8 mouse cellular contexts compared by ENCODE assay signal in genomic region chr13:60479862-60480730, GRCm38 (mm10).
DNase-seq lines count a peak whose midpoint lies in the region; ATAC-seq and TF ChIP-seq lines count a peak whose summit lies in the region.

No protein-coding gene starts in this region.

- TF ChIP-seq EP300 in stomach, postnatal 0 days (optimal IDR thresholded peaks at IDR 0.05), result no peak

- no peak for TF ChIP-seq CTCF in thymus, adult 2 months (IDR thresholded peaks at IDR 0.05; ENCODE audit: borderline replicate concordance, control insufficient read depth, extremely low read depth, insufficient read depth, low read length, poor library complexity)
- TF ChIP-seq CTCF in stomach, postnatal 0 days (IDR thresholded peaks at IDR 0.05; ENCODE audit: low read depth), result no peak

- H3K36me3 ChIP-seq in thymus, adult 2 months (ENCODE audit: control insufficient read depth, insufficient read depth, low read length), result no peaks in the 10 kb centered on the region
- no peaks in the 10 kb centered on the region for H3K36me3 ChIP-seq in hindbrain, embryonic 15.5 days
- no peaks in the 10 kb centered on the region for H3K36me3 ChIP-seq in liver, embryonic 11.5 days (ENCODE audit: control insufficient read depth, insufficient read depth, low read length)
- no peaks in the 10 kb centered on the region for H3K36me3 ChIP-seq in stomach, postnatal 0 days (ENCODE audit: control insufficient read depth, insufficient read depth, low read length)

- H3K4me2 ChIP-seq in hindbrain, embryonic 15.5 days, result peak overlapping the region; percentile 80
- peak overlapping the region; percentile 62 for H3K4me2 ChIP-seq in liver, embryonic 11.5 days
- H3K4me2 ChIP-seq in stomach, postnatal 0 days (replicated peaks; ENCODE audit: low read depth), result peak overlapping the region; percentile 56

- H3K9ac ChIP-seq in hindbrain, embryonic 15.5 days, result no peak overlapping the region
- H3K9ac ChIP-seq in liver, embryonic 11.5 days (ENCODE audit: low read depth, low read length), result peak overlapping the region; percentile 54; the same call in 1 of the 2 replicates
- no peak overlapping the region for H3K9ac ChIP-seq in stomach, postnatal 0 days (ENCODE audit: low read length)

- peaks cover 11% of the 10 kb centered on the region for H3K4me1 ChIP-seq in thymus, adult 2 months (replicated peaks; ENCODE audit: control insufficient read depth, insufficient read depth, low read length)
- H3K4me1 ChIP-seq in hindbrain, embryonic 15.5 days (replicated peaks), result peaks cover 22% of the 10 kb centered on the region
- H3K4me1 ChIP-seq in liver, embryonic 11.5 days (replicated peaks; ENCODE audit: control insufficient read depth, insufficient read depth, low read length), result peaks cover 12% of the 10 kb centered on the region
- no peaks in the 10 kb centered on the region; the same call in 1 of the 2 replicates for H3K4me1 ChIP-seq in stomach, postnatal 0 days (replicated peaks; ENCODE audit: control insufficient read depth, insufficient read depth)

- TF ChIP-seq POLR2A in thymus, adult 2 months (IDR thresholded peaks at IDR 0.05; ENCODE audit: control insufficient read depth, extremely low read depth, insufficient read depth, low read length, poor library complexity), result no peak

- WGBS in thymus, adult 2 months, result 18% methylated on average over 13 of the region's 13 CpGs
- 10% methylated on average over 13 of the region's 13 CpGs for WGBS in hindbrain, embryonic 15.5 days
- 14% methylated on average over 13 of the region's 13 CpGs for whole genome bisulfite sequencing in liver, embryonic 11.5 days
- 9% methylated on average over 13 of the region's 13 CpGs for WGBS in stomach, postnatal 0 days

- DNase-seq in thymus, postnatal 14 days, result peak; percentile 13
- no peak for DNase-seq in thymus, adult 2 months
- peak; percentile 43 for DNase-seq in liver, embryonic 11.5 days (ENCODE audit: low spot score)
- peak; percentile 41 for DNase-seq in stomach, postnatal 0 days (ENCODE audit: low spot score)
- DNase-seq in left cerebral cortex, postnatal 4 days, result no peak
- no peak for DNase-seq in c-Kit-positive CD71-positive TER-119-positive erythroid progenitor cells, embryonic 14.5 days (ENCODE audit: low spot score)
- no peak for DNase-seq in urinary bladder, postnatal 4 days (ENCODE audit: low spot score in 2 of 2)

- peak; percentile 27; the same call in 1 of the 2 replicates for ATAC-seq in hindbrain, embryonic 15.5 days (ENCODE audit: low FRiP score, low read depth)
- ATAC-seq in liver, embryonic 11.5 days (replicated peaks; ENCODE audit: low FRiP score), result peak; percentile 48
- ATAC-seq in stomach, postnatal 0 days (ENCODE audit: low FRiP score, low TSS enrichment), result peak; percentile 55

- intact Hi-C loops in left cerebral cortex, postnatal 4 days (cut with DNase I), result loop anchor here (2.0 to 5.0 kb wide), 2 partner anchors 122 to 265 kb away; partner anchors contain the start of gene Dapk1

- no peaks in the 10 kb centered on the region for H3K9me3 ChIP-seq in hindbrain, embryonic 15.5 days
- H3K9me3 ChIP-seq in liver, embryonic 11.5 days (ENCODE audit: control insufficient read depth, low read length), result no peaks in the 10 kb centered on the region
- H3K9me3 ChIP-seq in stomach, postnatal 0 days (ENCODE audit: control insufficient read depth, low read length), result no peaks in the 10 kb centered on the region

- H3K4me3 ChIP-seq in thymus, adult 2 months (ENCODE audit: control insufficient read depth, insufficient read depth, low read length), result no peak overlapping the region
- peak overlapping the region; percentile 37; the same call in 1 of the 2 replicates for H3K4me3 ChIP-seq in hindbrain, embryonic 15.5 days
- peak overlapping the region; percentile 23 for H3K4me3 ChIP-seq in liver, embryonic 11.5 days (ENCODE audit: low read depth, low read length)
- peak overlapping the region; percentile 6; the same call in 1 of the 2 replicates for H3K4me3 ChIP-seq in stomach, postnatal 0 days (ENCODE audit: low read depth, low read length)

- H3K27me3 ChIP-seq in thymus, adult 2 months (ENCODE audit: control insufficient read depth, insufficient read depth, low read length), result no peaks in the 10 kb centered on the region
- H3K27me3 ChIP-seq in hindbrain, embryonic 15.5 days, result peaks cover 8% of the 10 kb centered on the region; the same call in 1 of the 2 replicates
- H3K27me3 ChIP-seq in liver, embryonic 11.5 days (replicated peaks; ENCODE audit: control insufficient read depth, insufficient read depth, low read length), result no peaks in the 10 kb centered on the region
- no peaks in the 10 kb centered on the region for H3K27me3 ChIP-seq in stomach, postnatal 0 days (ENCODE audit: control insufficient read depth, insufficient read depth, low read length)

- H3K27ac ChIP-seq in thymus, adult 2 months (ENCODE audit: control insufficient read depth, insufficient read depth, low read length), result no peak overlapping the region
- H3K27ac ChIP-seq in hindbrain, embryonic 15.5 days (replicated peaks), result no peak overlapping the region
- H3K27ac ChIP-seq in liver, embryonic 11.5 days (ENCODE audit: low read depth, low read length), result peak overlapping the region; percentile 33
- H3K27ac ChIP-seq in stomach, postnatal 0 days (replicated peaks), result peak overlapping the region; percentile 70

Comparison
In these comparisons a context has a peak if more than half of its experiments do, and no peak if none do; other contexts are left out.
1. DNase-seq: peak in thymus, postnatal 14 days (single experiment), liver, embryonic 11.5 days (single experiment) and stomach, postnatal 0 days (single experiment); none in thymus, adult 2 months (single experiment), left cerebral cortex, postnatal 4 days (single experiment), c-Kit-positive CD71-positive TER-119-positive erythroid progenitor cells, embryonic 14.5 days (single experiment) and urinary bladder, postnatal 4 days (0 of 2).
2. H3K27ac ChIP-seq: peak in liver, embryonic 11.5 days (single experiment) and stomach, postnatal 0 days (single experiment); none in thymus, adult 2 months (single experiment) and hindbrain, embryonic 15.5 days (single experiment).
3. Peak in every context shown above with its lines, with median percentiles within 50 percentile points of each other: ATAC-seq and H3K4me2 ChIP-seq.